Mouse (Mus musculus) ES-E14 (cell line): ENCODE data around the gene Fxyd2. TPM values are rescaled to one million over a fixed set of nuclear protein-coding genes. Genes with fewer than 3 reads are reported as not detected.

Experiments
- DNase-seq: peaks from one replicate; pipeline ENCODE4 v3.0.0-alpha.2; 2013; ENCODE audit warnings: low read depth, low spot score
- H3K27ac ChIP-seq: 2 replicates; pipeline ENCODE4 v1.5.1; 2012; ENCODE audit warnings: low read depth, mild to moderate bottlenecking, low read length, moderate library complexity, mixed read lengths; ENCODE audit not compliant: poor library complexity, insufficient read depth, severe bottlenecking
- H3K36me3 ChIP-seq: 2 replicates; pipeline ENCODE4 v1.6.1; 2012; ENCODE audit warnings: mild to moderate bottlenecking, low read length, moderate library complexity, mixed read lengths; ENCODE audit not compliant: control insufficient read depth, poor library complexity, insufficient read depth, severe bottlenecking
- H3K4me1 ChIP-seq, 2 experiments: fragments of 150-350 bp in 1 of 2; sonication (generic) in 1 of 2; 2 replicates each; pipeline ENCODE4 v1.6.1; 2012; ENCODE audit warnings: low read length in 2 of 2, mild to moderate bottlenecking in 1 of 2, mixed read lengths in 1 of 2; ENCODE audit not compliant: control insufficient read depth in 2 of 2, insufficient read depth in 2 of 2, poor library complexity in 1 of 2
- H3K4me3 ChIP-seq, 2 experiments: fragments of 150-350 bp in 1 of 2; sonication (generic) in 1 of 2; 2 replicates each; pipeline ENCODE4 v1.5.1; 2012; ENCODE audit warnings: low read length in 2 of 2, low read depth in 1 of 2, mild to moderate bottlenecking in 1 of 2, mixed read lengths in 1 of 2; ENCODE audit not compliant: insufficient read depth in 1 of 2, poor library complexity in 1 of 2, severe bottlenecking in 1 of 2
- H3K9ac ChIP-seq: 2 replicates; pipeline ENCODE4 v1.6.1; 2012; ENCODE audit warnings: low read depth, mild to moderate bottlenecking, low read length, mixed read lengths; ENCODE audit not compliant: poor library complexity, insufficient read depth, severe bottlenecking
- H3K9me3 ChIP-seq: fragments of 150-350 bp; sonication (generic); 2 replicates; pipeline ENCODE4 v1.6.1; 2012; ENCODE audit warnings: low read depth, mild to moderate bottlenecking, low read length; ENCODE audit not compliant: control insufficient read depth, insufficient read depth
- CHD2 ChIP-seq: IDR thresholded peaks from 2 replicates; pipeline ENCODE4 v1.6.1; 2014; ENCODE audit warnings: mild to moderate bottlenecking, low read depth, low read length, inconsistent platforms
- HCFC1 ChIP-seq: IDR thresholded peaks from 2 replicates; pipeline ENCODE4 v1.6.1; 2012; ENCODE audit warnings: low read length, inconsistent platforms, borderline replicate concordance; ENCODE audit not compliant: insufficient read depth
- MAFK ChIP-seq: IDR thresholded peaks from 2 replicates; pipeline ENCODE4 v1.6.1; 2014; ENCODE audit warnings: mild to moderate bottlenecking, low read depth, low read length, inconsistent platforms; ENCODE audit not compliant: insufficient read depth
- ZC3H11A ChIP-seq: IDR thresholded peaks from 2 replicates; pipeline ENCODE4 v1.6.1; 2012; ENCODE audit warnings: low read depth, mild to moderate bottlenecking, inconsistent platforms, low read length, borderline replicate concordance
- ZNF384 ChIP-seq: IDR thresholded peaks from 2 replicates; pipeline ENCODE4 v1.6.1; 2012; ENCODE audit warnings: low read depth, low read length, inconsistent platforms
- in situ Hi-C, 2 experiments: fragments of 600-800 bp; cut with MboI; formaldehyde crosslinking; loops; one replicate each; pipeline ENCODE4 v1.15.1; 2025; ENCODE audit warnings: low sequenced_read_pairs in 2 of 2, inconsistent platforms in 1 of 2; ENCODE audit not compliant: unreplicated experiment in 2 of 2
- total RNA-seq: library from RNA; depleted of rRNA; stranded (reverse); fragments of 300-350 nt; gene quantifications from 2 replicates; pipeline ENCODE4 v1.2.3, GENCODE M21; 2012

Gene Fxyd2
- total RNA-seq, 1 experiment, result 2.2 TPM

- no peak for DNase-seq
- TF ChIP-seq HCFC1 (no peak), MAFK (no peak), CHD2 (no peak), ZC3H11A (no peak), ZNF384 (no peak)
- H3K9ac ChIP-seq, result no peak overlapping the region
- peaks cover 11% of the 10 kb centered on the region; the same call in 1 of the 2 replicates for H3K36me3 ChIP-seq
- peaks cover 12 to 29% of the 10 kb centered on the region in 2 experiments for H3K4me1 ChIP-seq
- in situ Hi-C loops, result no loop called here
- no peak overlapping the region for H3K4me3 ChIP-seq
- H3K9me3 ChIP-seq, result no peaks in the 10 kb centered on the region
- no peak overlapping the region for H3K27ac ChIP-seq
These were observed 23.0 kb upstream of the Fxyd2 start for GRCm38 (mm10) chr9:45376427-45376826.

- peaks cover 9 to 25% of the 10 kb centered on the region in 2 experiments for H3K4me1 ChIP-seq
- H3K27ac ChIP-seq, result no peak overlapping the region
- H3K9ac ChIP-seq, result no peak overlapping the region
- TF ChIP-seq HCFC1 (no peak), MAFK (no peak), ZC3H11A (no peak), CHD2 (no peak), ZNF384 (no peak)
- in situ Hi-C loops, result no loop called here
- peaks cover 11% of the 10 kb centered on the region; the same call in 1 of the 2 replicates for H3K36me3 ChIP-seq
- H3K9me3 ChIP-seq, result no peaks in the 10 kb centered on the region
- H3K4me3 ChIP-seq, result no peak overlapping the region
- no peak for DNase-seq
These were observed 22.6 kb upstream of the Fxyd2 start for GRCm38 (mm10) chr9:45376883-45377282.

- peaks cover 0 to 7% of the 10 kb centered on the region in 2 experiments; a peak in 2 of 4 replicates for H3K4me1 ChIP-seq
- DNase-seq, result no peak
- H3K36me3 ChIP-seq, result peaks cover 9% of the 10 kb centered on the region; the same call in 1 of the 2 replicates
- no peaks in the 10 kb centered on the region for H3K9me3 ChIP-seq
- no peak overlapping the region for H3K27ac ChIP-seq
- no peak overlapping the region for H3K9ac ChIP-seq
- no peak overlapping the region for H3K4me3 ChIP-seq
- no peak for TF ChIP-seq CHD2
- TF ChIP-seq ZNF384, result no peak
- in situ Hi-C loops, result loop anchor here (10.0 kb wide), 1 partner anchor 76 kb away; no protein-coding TSS in a partner anchor
These were observed 18.8 kb upstream of the Fxyd2 start for GRCm38 (mm10) chr9:45380411-45381251.

- Histone ChIP-seq H3K4me1 (peaks cover 0 to 3% of the 10 kb centered on the region in 2 experiments; a peak in 2 of 4 replicates), H3K9me3 (no peaks in the 10 kb centered on the region), H3K27ac (no peak overlapping the region), H3K4me3 (no peak overlapping the region), H3K9ac (no peak overlapping the region), H3K36me3 (peaks cover 7% of the 10 kb centered on the region; the same call in 1 of the 2 replicates)
- no peak for DNase-seq
- in situ Hi-C loops, result loop anchor here (10.0 kb wide), 1 partner anchor 78 kb away; no protein-coding TSS in a partner anchor
- TF ChIP-seq ZC3H11A, result no peak
- TF ChIP-seq CHD2, result no peak
- TF ChIP-seq HCFC1, result no peak
These were observed 17.1 kb upstream of the Fxyd2 start for GRCm38 (mm10) chr9:45382336-45382735.
